Mouse (Mus musculus): ENCODE results near the gene Rnf135. TPM values are rescaled to one million over a fixed set of nuclear protein-coding genes. Genes with fewer than 3 reads are reported as not detected.
A peak's percentile ranks its signal among the peaks of the same experiment; 100 is the strongest.

Rnf135 gene
- total and polyA plus RNA-seq, 3 experiments = 5.2 to 8.0 TPM; not detected in 1

DNA sequence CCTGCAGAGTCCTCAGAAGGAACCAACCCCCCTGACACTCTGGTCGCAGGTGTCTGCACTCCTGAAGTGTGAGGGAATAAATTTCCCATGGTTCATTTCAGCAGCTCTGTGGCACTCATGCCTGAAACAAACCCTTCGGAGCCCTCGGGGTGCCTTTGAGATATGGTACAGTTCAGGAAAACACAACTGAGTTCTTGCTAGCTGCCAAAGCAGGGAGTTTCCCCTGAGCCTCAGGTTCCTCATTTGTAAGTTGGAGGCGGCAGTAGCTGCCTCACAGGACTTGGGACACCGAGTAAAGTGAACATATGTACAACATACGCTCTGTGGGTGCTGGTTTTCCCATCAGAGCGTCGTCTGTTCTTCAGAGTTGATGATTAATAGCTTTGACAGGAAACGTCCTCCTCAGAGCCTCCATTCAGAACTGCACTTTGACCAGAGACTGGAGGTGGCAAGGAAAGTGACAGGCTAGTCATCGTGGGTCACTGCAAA lies 37.8 kb upstream of the Rnf135 start:
- peaks cover 7 to 33% of the 10 kb centered on the region in 2 experiments; a peak in 3 of 4 replicates for H3K4me1 ChIP-seq (ENCODE audit: control insufficient read depth in 1 of 2, insufficient read depth in 2 of 2, low read length in 2 of 2)
- peaks cover 10% of the 10 kb centered on the region for H3K79me2 ChIP-seq (ENCODE audit: control insufficient read depth, insufficient read depth, low read length, poor library complexity)
- peak; percentile 93 for DNase-seq (ENCODE audit: low read depth, low spot score)
- H3K9ac ChIP-seq (ENCODE audit: control insufficient read depth, low read depth, low read length, poor library complexity, severe bottlenecking) = peak overlapping the region; percentile 74
- no peaks in the 10 kb centered on the region for H3K9me3 ChIP-seq (replicated peaks; ENCODE audit: insufficient read depth, low read length)
- H3K36me3 ChIP-seq (ENCODE audit: control insufficient read depth in 1 of 2, insufficient read depth in 2 of 2, low read length in 2 of 2) = peaks cover 0 to 15% of the 10 kb centered on the region in 2 experiments; a peak in 2 of 4 replicates
- TF ChIP-seq SIN3A (IDR thresholded peaks at IDR 0.05; ENCODE audit: low read length) (peak; percentile 57), TBP (IDR thresholded peaks at IDR 0.05; ENCODE audit: low read depth, low read length) (peak; percentile 70), ZC3H11A (IDR thresholded peaks at IDR 0.05; ENCODE audit: low read depth, low read length) (no peak), HCFC1 (IDR thresholded peaks at IDR 0.05; ENCODE audit: low read depth, low read length) (peak; percentile 50; the same call in 1 of the 2 replicates), E2F4 (IDR thresholded peaks at IDR 0.05; ENCODE audit: borderline replicate concordance, low read depth, low read length) (no peak; the same call in 1 of the 2 replicates), NELFE (IDR thresholded peaks at IDR 0.05; ENCODE audit: low read depth, low read length) (peak; percentile 57), POLR2A (IDR thresholded peaks at IDR 0.05; ENCODE audit: control insufficient read depth in 1 of 2, insufficient read depth in 1 of 2, low read depth in 1 of 2, low read length in 2 of 2, poor library complexity in 1 of 2) (peak; percentile 45 to 60; a peak in 3 of 4 replicates), CHD1 (IDR thresholded peaks at IDR 0.05; ENCODE audit: low read depth, low read length) (0 out of 2 replicates have a peak, but pooled peaks have one; percentile 74), JUND (IDR thresholded peaks at IDR 0.05; ENCODE audit: low read depth, low read length) (no peak), MXI1 (IDR thresholded peaks at IDR 0.05; ENCODE audit: low read depth, low read length) (peak; percentile 64), MYC (IDR thresholded peaks at IDR 0.05; ENCODE audit: low read depth, low read length) (0 out of 2 replicates have a peak, but pooled peaks have one; percentile 32), MAFK (IDR thresholded peaks at IDR 0.05; ENCODE audit: borderline replicate concordance, low read depth, low read length) (no peak), MYB (IDR thresholded peaks at IDR 0.05; ENCODE audit: low read depth, low read length) (no peak), CHD2 (IDR thresholded peaks at IDR 0.05; ENCODE audit: low read length) (no peak), USF1 (IDR thresholded peaks at IDR 0.05; ENCODE audit: low read depth, low read length) (no peak), RAD21 (IDR thresholded peaks at IDR 0.05; ENCODE audit: low read depth, low read length) (no peak), ZMIZ1 (IDR thresholded peaks at IDR 0.05; ENCODE audit: low read depth, low read length) (peak; percentile 65; the same call in 1 of the 2 replicates), GABPA (IDR thresholded peaks at IDR 0.05; ENCODE audit: low read depth, low read length) (no peak), ZNF384 (IDR thresholded peaks at IDR 0.05; ENCODE audit: low read depth, low read length) (no peak; the same call in 1 of the 2 replicates), ELF1 (IDR thresholded peaks at IDR 0.05; ENCODE audit: low read depth, low read length) (peak; percentile 58; the same call in 1 of the 2 replicates), MAX (IDR thresholded peaks at IDR 0.05; ENCODE audit: low read length) (peak; percentile 73), EP300 (IDR thresholded peaks at IDR 0.05; ENCODE audit: low read depth in 1 of 2, low read length in 2 of 2) (peak; percentile 42 to 62), CTCF (IDR thresholded peaks at IDR 0.05 in 2 of 3, conservative IDR thresholded peaks at IDR 0.05 in 1 of 3; ENCODE audit: control insufficient read depth in 1 of 3, insufficient read depth in 1 of 3, low read depth in 2 of 3, low read length in 3 of 3, poor library complexity in 1 of 3, severe bottlenecking in 1 of 3) (no peak), ETS1 (IDR thresholded peaks at IDR 0.05; ENCODE audit: low read depth, low read length) (peak; percentile 50; the same call in 1 of the 2 replicates), NRF1 (IDR thresholded peaks at IDR 0.05; ENCODE audit: insufficient read depth, low read depth, low read length, poor library complexity, severe bottlenecking) (no peak), MEF2A (IDR thresholded peaks at IDR 0.05; ENCODE audit: extremely low read depth, insufficient replicate concordance, low read depth, low read length, poor library complexity, severe bottlenecking) (no peak)
- no peaks in the 10 kb centered on the region for H3K27me3 ChIP-seq (ENCODE audit: control insufficient read depth in 1 of 2, insufficient read depth in 2 of 2, low read length in 2 of 2)
- H3K27ac ChIP-seq (ENCODE audit: control insufficient read depth, low read depth, low read length) = peak overlapping the region; percentile 87
- peak overlapping the region; percentile 57 to 58 for H3K4me3 ChIP-seq (ENCODE audit: control insufficient read depth in 1 of 2, insufficient read depth in 1 of 2, low read depth in 2 of 2, low read length in 2 of 2)
